ENCODE assay signal across 11 mouse cellular contexts in the genomic region with DNA sequence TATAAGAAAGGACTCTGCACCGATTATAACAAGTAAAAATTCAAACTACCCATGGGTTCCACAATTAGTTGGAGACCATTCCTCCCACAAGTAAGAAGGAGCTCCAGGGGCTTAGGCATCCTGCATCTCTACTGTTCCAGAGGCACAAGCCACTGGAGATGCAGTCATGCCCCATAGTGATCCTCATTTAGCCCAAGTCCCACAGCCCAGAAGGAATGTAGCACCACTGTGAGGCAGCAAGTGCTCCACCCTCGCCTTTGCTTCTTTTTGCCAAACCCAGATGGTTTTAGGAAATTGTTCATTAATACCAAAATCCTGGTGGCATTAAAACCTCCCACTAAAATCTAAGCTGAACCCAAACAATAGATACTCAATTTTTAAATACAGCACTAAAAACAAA.
"Had no signal": no experiment of that assay in that cellular context is flagged by ENCODE, and none has a peak within 500 bp of the region (broad histone marks: within the 10 kb centered on the region; RNA-seq: fewer than 3 reads in every experiment).

No protein-coding gene starts in this region.

- H3K4me2 ChIP-seq: kidney, embryonic 15.5 days; limb, embryonic 13.5 days; neural tube, embryonic 12.5 days had no signal

- H3K4me1 ChIP-seq: kidney, embryonic 15.5 days; limb, embryonic 13.5 days; neural tube, embryonic 12.5 days had no signal

- DNase-seq: kidney, adult 2 months; kidney, postnatal 14 days; lung, adult 18-20 months; midbrain, embryonic 14.5 days; right cerebral cortex, postnatal 14 days; thymus, postnatal 36 days had no signal

- H3K27me3 ChIP-seq: kidney, embryonic 15.5 days; limb, embryonic 13.5 days; neural tube, embryonic 12.5 days had no signal

- H3K36me3 ChIP-seq: kidney, embryonic 15.5 days; limb, embryonic 13.5 days; neural tube, embryonic 12.5 days had no signal

- H3K9ac ChIP-seq: kidney, embryonic 15.5 days; limb, embryonic 13.5 days; liver, embryonic 14.5 days; neural tube, embryonic 12.5 days had no signal

- H3K4me3 ChIP-seq: kidney, embryonic 15.5 days; limb, embryonic 13.5 days; neural tube, embryonic 12.5 days had no signal

- H3K9me3 ChIP-seq: kidney, embryonic 15.5 days; limb, embryonic 13.5 days; neural tube, embryonic 12.5 days had no signal

- H3K27ac ChIP-seq: kidney, embryonic 15.5 days; limb, embryonic 13.5 days; liver, embryonic 14.5 days; neural tube, embryonic 12.5 days had no signal

- ATAC-seq: intestine, embryonic 16.5 days had no signal
